Mouse (Mus musculus) T-cell, adult 66 days (primary cell): ENCODE measurements around the gene Evi2b. TPM values are rescaled to one million over a fixed set of nuclear protein-coding genes. Genes with fewer than 3 reads are reported as not detected.

Experiments used
- total RNA-seq, 2 experiments: library from RNA; stranded (reverse); gene quantifications; 3 replicates in 1 of 2; 4 replicates in 1 of 2; pipeline ENCODE4 v1.2.4; 2023

Evi2b gene
- 100 to 1,000 TPM in 1 of 2 experiments, 10 to 100 TPM in 1; 83.7 to 102 TPM for total RNA-seq

GRCm38 (mm10) chr11:79523560-79524309 lies at the start of gene Evi2b:
Gene Evi2b, minus strand, starts transcription at chr11:79523762.

GRCm38 (mm10) chr11:79530333-79530761 lies 6.8 kb upstream of the Evi2b start, which contains the start of the genes Evi2 and Evi2a:
Gene Evi2, minus strand, starts transcription at chr11:79530589.
Gene Evi2a, minus strand, starts transcription at chr11:79530609.

GRCm38 (mm10) chr11:79503845-79504244 lies 19.7 kb downstream of the Evi2b start, which contains the start of gene Omg:
Gene Omg, minus strand, starts transcription at chr11:79504084.

Other genes with a start within 250 kb of the Evi2b start
- 1 to 10 TPM; 1.1 to 1.6 TPM for gene Gm9964, start 226.9 kb downstream of the Evi2b start, total RNA-seq
- gene Nf1, start 184.1 kb downstream of the Evi2b start, total RNA-seq: 10 to 100 TPM; 20.0 to 24.4 TPM
- gene Omg, start 19.7 kb downstream of the Evi2b start, total RNA-seq: under 1 TPM; 0.55 to 0.83 TPM
- gene Evi2, start 6.8 kb upstream of the Evi2b start, total RNA-seq: 1 to 10 TPM; 5.9 to 6.8 TPM
- gene Evi2a, start 6.8 kb upstream of the Evi2b start, total RNA-seq: 10 to 100 TPM; 25.1 to 32.2 TPM
- 10 to 100 TPM; 31.8 to 41.2 TPM for gene Rab11fip4, start 67.5 kb upstream of the Evi2b start, total RNA-seq